Mouse (Mus musculus) intestine, embryonic 16.5 days (tissue): ENCODE results near the gene Ggcx. TPM values are rescaled to one million over a fixed set of nuclear protein-coding genes. Genes with fewer than 3 reads are reported as not detected.

Experiments used
- ATAC-seq: fragments of 200-750 bp; cut with Nextera tagmentation; 2 replicates; pipeline ENCODE4 v1.8.0; 2017; ENCODE audit warnings: moderate TSS enrichment, moderate library complexity
- H3K27ac ChIP-seq: fragments of 300-500 bp; sonication (generic); 2 replicates; pipeline ENCODE4 v1.5.1; 2014; ENCODE audit warnings: mild to moderate bottlenecking, low read length
- H3K27me3 ChIP-seq: fragments of 300-500 bp; sonication (generic); replicated peaks from 2 replicates; pipeline ENCODE4 v1.6.1; 2014; ENCODE audit warnings: low read length, control low read depth, mixed read lengths; ENCODE audit not compliant: control insufficient read depth, insufficient read depth
- H3K36me3 ChIP-seq: fragments of 300-500 bp; sonication (generic); 2 replicates; pipeline ENCODE4 v1.6.1; 2014; ENCODE audit warnings: low read length, control low read depth; ENCODE audit not compliant: control insufficient read depth, insufficient read depth
- H3K4me1 ChIP-seq: fragments of 300-500 bp; sonication (generic); 2 replicates; pipeline ENCODE4 v1.6.1; 2014; ENCODE audit warnings: low read length, control low read depth, mixed read lengths; ENCODE audit not compliant: control insufficient read depth, insufficient read depth
- H3K4me2 ChIP-seq: fragments of 300-500 bp; sonication (generic); 2 replicates; pipeline ENCODE4 v1.6.1; 2014; ENCODE audit warnings: low read depth, low read length, control low read depth
- H3K4me3 ChIP-seq: fragments of 300-500 bp; sonication (generic); 2 replicates; pipeline ENCODE4 v1.5.1; 2014; ENCODE audit warnings: mild to moderate bottlenecking, low read length
- H3K9ac ChIP-seq: fragments of 300-500 bp; sonication (generic); 2 replicates; pipeline ENCODE4 v1.6.1; 2014; ENCODE audit warnings: low read depth, low read length
- H3K9me3 ChIP-seq: fragments of 300-500 bp; sonication (generic); 2 replicates; pipeline ENCODE4 v1.6.1; 2016; ENCODE audit warnings: low read length, control low read depth; ENCODE audit not compliant: control insufficient read depth
- WGBS: fragments of 180-500 bp; shearing (Covaris S2); extraction: QIAGEN DNeasy Blood & Tissue Kit; methylation state at CpG from one replicate; pipeline ENCODE4 v1.1.7; 2014; 5-methylcytosine and 5-hydroxymethylcytosine counted together
- polyA plus RNA-seq: library from polyadenylated mRNA; unstranded; fragments of >200 nt; fragmentation: Nextera tagmentation; extraction: Ambion mirVana; gene quantifications from 2 replicates; pipeline ENCODE4 v1.2.1, GENCODE M21; 2015

Gene Ggcx
- polyA plus RNA-seq, 1 experiment from 2014 or later: 23.7 TPM

- 0 out of 2 replicates have a peak, but pooled peaks have one; percentile 29 for ATAC-seq
- no peak overlapping the region for H3K27ac ChIP-seq
- WGBS: 69% methylated on average over 12 of the region's 12 CpGs
- no peaks in the 10 kb centered on the region for H3K36me3 ChIP-seq
- H3K4me3 ChIP-seq: no peak overlapping the region
- no peaks in the 10 kb centered on the region; the same call in 1 of the 2 replicates for H3K4me1 ChIP-seq
- no peaks in the 10 kb centered on the region for H3K9me3 ChIP-seq
- H3K4me2 ChIP-seq: no peak overlapping the region
- no peaks in the 10 kb centered on the region for H3K27me3 ChIP-seq
- no peak overlapping the region for H3K9ac ChIP-seq
Measured at GRCm38 (mm10) chr6:72479645-72480421, 65.7 kb downstream of the Ggcx start.

DNA sequence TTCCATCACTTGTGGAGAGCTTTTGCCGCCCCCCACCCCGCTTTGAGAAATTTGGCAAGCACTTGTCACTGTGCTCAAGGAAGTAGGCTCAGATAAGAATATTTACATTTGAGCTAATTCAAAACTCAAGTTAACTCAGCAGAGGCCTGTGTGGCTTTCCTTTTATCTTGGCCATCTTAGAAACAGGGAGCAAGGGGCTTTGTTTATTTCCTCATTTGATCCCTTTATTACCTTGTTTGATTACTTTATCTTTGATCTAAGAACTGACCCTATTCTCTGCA, 66.3 kb downstream of the Ggcx start:
- Histone ChIP-seq H3K9ac (no peak overlapping the region), H3K9me3 (no peaks in the 10 kb centered on the region), H3K4me2 (no peak overlapping the region), H3K27ac (no peak overlapping the region), H3K4me1 (no peaks in the 10 kb centered on the region; the same call in 1 of the 2 replicates), H3K27me3 (no peaks in the 10 kb centered on the region), H3K4me3 (no peak overlapping the region), H3K36me3 (no peaks in the 10 kb centered on the region)
- WGBS: 49% methylated on average over 2 of the region's 2 CpGs
- 0 out of 2 replicates have a peak, but pooled peaks have one; percentile 22 for ATAC-seq

Other genes starting within 250 kb of the Ggcx start
- 9.3 and 9.6 TPM in 2 replicates for gene Atoh8, start 178.7 kb upstream of the Ggcx start, polyA plus RNA-seq
- 0.11 and 0.18 TPM in 2 replicates for gene Sftpb, start 109.7 kb upstream of the Ggcx start, polyA plus RNA-seq
- 30.0 and 33.0 TPM in 2 replicates for gene Usp39, start 69.1 kb upstream of the Ggcx start, polyA plus RNA-seq
- gene 0610030E20Rik, start 67.0 kb upstream of the Ggcx start, polyA plus RNA-seq: 27.6 and 27.7 TPM in 2 replicates
- gene Tmem150a, start 58.9 kb upstream of the Ggcx start, polyA plus RNA-seq: 16.4 and 18.0 TPM in 2 replicates
- gene Rnf181, start 47.4 kb upstream of the Ggcx start, polyA plus RNA-seq: 159 and 162 TPM in 2 replicates
- 17.3 and 17.8 TPM in 2 replicates for gene Vamp5, start 33.8 kb upstream of the Ggcx start, polyA plus RNA-seq
- 251 and 269 TPM in 2 replicates for gene Vamp8, start 23.6 kb upstream of the Ggcx start, polyA plus RNA-seq
- gene Mat2a, start 25.2 kb downstream of the Ggcx start, polyA plus RNA-seq: 268 and 293 TPM in 2 replicates
- gene Sh2d6, start 107.4 kb downstream of the Ggcx start, polyA plus RNA-seq: 0.32 and 0.42 TPM in 2 replicates
- 33.1 and 35.2 TPM in 2 replicates for gene Capg, start 130.1 kb downstream of the Ggcx start, polyA plus RNA-seq
- gene Elmod3, start 184.1 kb downstream of the Ggcx start, polyA plus RNA-seq: 15.6 and 15.8 TPM in 2 replicates
- gene Retsat, start 184.2 kb downstream of the Ggcx start, polyA plus RNA-seq: 41.1 and 44.0 TPM in 2 replicates
- gene Tgoln1, start 202.7 kb downstream of the Ggcx start, polyA plus RNA-seq: 48.8 and 57.5 TPM in 2 replicates